Mouse (Mus musculus) cerebellum, postnatal 36 days (tissue): ENCODE results near the gene Acsl6.

Experiments
- DNase-seq, 2 experiments: peaks; one replicate each; pipeline ENCODE4 v3.0.0; 2021 to 2022; ENCODE audit warnings: mixed read lengths in 2 of 2

Acsl6 gene

DNA sequence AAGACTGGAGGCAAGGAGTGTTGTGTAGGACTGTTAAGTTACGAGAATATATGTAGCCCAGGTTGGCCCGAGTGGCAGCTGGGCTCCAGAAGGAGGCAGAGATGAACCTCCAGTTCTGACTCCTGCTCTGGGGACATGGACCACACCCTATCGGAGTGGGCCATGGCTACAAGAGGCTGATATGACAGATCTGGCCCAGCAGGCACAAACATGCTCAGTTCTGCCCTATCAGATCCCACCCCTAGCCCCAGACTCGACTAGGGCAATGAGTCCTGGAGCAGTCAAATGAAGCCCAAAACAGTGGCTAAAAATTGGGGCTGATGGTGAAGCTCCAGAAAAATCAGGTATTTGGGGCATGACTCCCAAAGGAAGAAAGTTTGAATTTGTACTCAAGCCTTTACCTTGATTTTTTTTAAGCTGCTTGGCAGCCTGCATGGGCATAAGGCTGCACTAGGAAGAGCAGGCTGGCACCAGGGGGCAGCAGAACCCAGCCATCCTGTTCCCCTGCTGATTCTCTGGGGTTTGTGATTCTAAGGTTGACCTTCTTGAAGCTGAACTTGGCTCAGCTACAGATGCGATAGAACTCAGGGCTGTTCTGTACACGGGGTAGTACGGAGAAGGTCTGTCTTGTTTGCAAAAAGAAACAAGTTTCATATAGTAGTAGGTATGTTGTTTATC lies 3.7 kb downstream of the Acsl6 start:
- DNase-seq = peak; percentile 69 to 71

DNA sequence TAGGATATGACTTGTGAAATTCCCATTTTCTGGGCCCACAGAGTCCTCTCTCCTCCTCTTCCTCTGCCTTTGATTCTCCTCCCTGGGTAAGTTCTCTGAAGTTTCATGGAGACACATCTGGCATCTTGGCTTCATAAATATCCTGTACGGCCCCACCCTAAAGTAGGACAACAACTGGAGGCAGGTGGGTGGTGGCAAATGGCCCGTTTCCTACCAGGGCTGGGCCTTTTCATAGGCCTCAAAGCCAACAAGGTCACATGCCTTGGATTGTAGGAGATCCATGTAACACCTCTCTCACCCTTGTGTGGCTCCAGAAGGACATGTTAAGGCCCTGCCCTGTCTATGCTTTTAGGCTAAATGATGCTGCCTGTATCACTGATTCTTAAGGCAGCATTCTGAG lies 7.0 kb downstream of the Acsl6 start:
- DNase-seq = no peak

DNA sequence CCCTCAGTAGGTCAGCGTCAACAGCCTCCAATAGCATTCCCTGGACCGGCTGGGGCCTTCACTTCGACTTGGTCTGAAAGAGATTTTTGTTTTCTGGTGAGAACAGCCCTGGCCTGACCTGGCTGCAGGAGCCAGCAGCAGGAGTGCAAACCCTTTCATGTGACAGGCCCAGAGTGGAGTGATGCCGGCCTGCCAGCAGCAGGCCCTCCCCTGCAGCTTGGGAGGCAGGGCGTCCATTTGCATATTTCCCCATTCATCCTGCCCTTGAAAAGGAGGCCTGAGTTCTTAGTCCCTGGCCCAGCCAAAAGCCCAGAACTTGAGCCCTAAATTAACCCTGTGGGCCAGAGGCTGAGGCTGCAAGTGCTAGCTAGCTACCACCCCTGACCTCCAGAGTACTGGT lies 8.4 kb downstream of the Acsl6 start:
- DNase-seq = no peak

DNA sequence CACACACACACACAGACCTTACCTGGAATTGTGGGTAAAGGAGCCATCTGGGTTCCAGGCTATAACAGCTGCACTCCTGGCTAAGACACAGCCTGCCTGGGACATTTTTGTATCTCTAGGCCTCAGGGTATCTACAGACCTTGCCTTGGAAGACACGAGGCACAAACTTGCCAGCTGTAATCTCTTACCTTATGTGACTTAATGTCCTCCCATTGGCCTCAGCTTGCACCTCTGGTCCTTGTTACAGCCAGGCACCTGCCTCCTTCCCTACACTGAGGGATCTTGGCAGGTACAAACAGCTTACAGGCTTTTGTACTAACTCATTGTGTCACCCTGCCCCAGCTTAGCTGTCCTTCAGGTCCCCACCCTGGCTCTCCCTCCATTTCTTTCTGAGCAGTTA lies 9.0 kb downstream of the Acsl6 start:
- DNase-seq = no peak

- DNase-seq = no peak
Observed at GRCm38 (mm10) chr11:54313391-54314360, 10.1 kb downstream of the Acsl6 start.

- DNase-seq = no peak
Observed at GRCm38 (mm10) chr11:54314740-54315139, 11.1 kb downstream of the Acsl6 start.

DNA sequence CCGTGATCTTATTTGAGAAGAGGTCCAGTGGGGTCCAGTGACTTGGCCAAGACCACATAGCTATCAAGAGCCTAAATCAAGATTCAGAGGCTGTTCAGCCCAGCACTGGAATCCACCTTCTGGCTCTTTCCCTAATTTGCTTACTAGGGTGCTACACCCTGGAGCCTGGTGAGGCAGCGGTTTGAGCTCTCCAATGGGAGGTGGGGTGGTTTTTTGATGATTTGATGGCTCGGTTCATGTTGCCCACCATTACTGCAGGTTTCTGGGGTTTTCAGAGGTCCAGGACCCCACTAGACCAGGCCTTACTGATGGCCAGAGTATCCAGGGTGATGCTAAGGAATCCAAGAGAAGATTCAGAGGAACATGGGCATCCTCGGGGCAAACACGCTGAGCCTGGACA lies 11.7 kb downstream of the Acsl6 start:
- no peak for DNase-seq

- no peak for DNase-seq
Observed at GRCm38 (mm10) chr11:54317361-54317760, 13.8 kb downstream of the Acsl6 start.

- no peak for DNase-seq
Observed at GRCm38 (mm10) chr11:54317795-54318194, 14.2 kb downstream of the Acsl6 start.

- DNase-seq = no peak
Observed at GRCm38 (mm10) chr11:54321802-54322532, 18.4 kb downstream of the Acsl6 start.

- DNase-seq = no peak
Observed at GRCm38 (mm10) chr11:54331463-54332183, 28.0 kb downstream of the Acsl6 start.

GRCm38 (mm10) chr11:54336165-54336707 lies 32.6 kb downstream of the Acsl6 start:
- peak; percentile 62 to 67 for DNase-seq

- no peak for DNase-seq
Observed at GRCm38 (mm10) chr11:54343703-54344102, 40.1 kb downstream of the Acsl6 start.

DNA sequence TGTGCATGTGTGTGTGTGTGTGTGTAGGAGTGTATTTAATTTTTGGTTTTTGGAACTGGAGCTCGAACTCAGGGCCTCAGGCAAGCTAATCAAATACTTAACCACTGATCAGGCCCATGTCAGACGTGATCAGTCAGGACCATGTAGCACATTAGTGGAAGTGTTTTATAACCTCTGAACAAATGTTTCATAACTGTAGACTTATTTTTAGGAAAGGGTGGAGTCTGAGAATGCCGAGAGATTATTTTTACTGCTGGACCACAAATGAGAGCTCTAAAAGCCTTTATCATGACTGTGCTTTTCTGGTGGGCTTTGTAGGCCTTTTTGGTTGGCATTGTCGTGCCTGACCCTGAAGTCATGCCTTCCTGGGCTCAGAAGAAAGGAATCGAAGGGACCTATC lies 48.1 kb downstream of the Acsl6 start:
- no peak for DNase-seq

- no peak for DNase-seq
Observed at GRCm38 (mm10) chr11:54353121-54353576, 49.6 kb downstream of the Acsl6 start.

DNA sequence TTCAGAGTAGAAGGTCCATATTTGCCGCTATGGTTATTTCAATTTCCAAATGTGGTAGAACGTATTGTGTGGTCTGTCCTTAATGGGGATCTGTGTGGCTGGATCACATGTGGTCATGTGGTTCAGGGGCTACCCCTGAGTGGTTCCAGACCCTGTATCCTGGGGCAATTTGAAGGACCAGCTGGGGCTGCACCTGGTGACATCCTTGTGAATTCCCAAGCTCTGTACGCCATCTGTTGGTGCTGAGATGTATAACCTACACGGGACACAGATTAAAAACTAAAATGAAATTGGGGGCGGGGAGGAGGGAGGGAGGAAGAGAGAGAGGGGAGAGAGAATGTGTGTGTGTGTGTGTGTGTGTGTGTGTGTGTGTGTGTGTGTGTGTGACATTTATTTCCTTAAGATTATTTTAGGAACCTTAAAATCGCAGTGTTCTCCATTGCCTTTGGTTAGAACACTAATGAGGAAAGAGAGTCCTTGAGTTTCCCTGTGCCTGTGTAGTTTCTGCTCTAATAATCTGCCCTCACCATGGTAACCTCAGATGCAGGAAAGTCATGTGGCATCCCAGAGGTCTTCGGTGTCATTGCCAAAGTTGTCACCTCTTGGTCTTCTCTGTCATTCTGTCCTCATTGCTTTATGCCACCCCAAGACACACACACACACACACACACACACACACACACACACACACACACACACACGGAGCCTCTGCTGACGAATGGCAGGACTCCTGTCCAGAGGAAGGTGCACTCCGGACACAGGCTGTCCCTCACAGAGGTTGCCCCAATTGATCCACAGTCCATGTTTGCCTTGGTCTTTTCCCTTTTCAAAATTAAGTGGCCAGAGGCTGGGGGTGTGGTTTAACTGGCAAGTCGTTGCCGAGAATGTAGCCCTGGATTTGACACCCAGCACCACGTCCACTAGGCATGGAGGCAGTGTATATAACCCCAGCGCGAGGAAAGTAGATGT lies 51.3 kb downstream of the Acsl6 start:
- peak; percentile 54 to 69 for DNase-seq

DNA sequence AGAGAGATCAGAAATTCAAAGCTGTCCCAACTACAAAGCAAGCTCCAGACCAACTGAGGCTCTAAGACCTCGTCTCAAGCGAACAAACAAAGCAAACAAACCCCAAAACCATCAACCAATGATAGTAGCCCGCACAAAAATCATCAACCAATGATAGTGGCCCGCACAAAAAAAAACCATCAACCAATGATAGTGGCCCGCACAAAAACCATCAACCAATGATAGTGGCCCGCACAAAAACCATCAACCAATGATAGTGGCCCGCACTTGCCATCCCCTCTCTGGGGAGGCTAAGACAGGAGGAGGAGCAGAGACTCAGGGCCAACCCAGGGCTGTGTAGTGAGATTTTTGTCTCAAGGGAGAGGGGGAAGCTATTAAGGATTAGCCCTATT lies 52.0 kb downstream of the Acsl6 start:
- no peak for DNase-seq

GRCm38 (mm10) chr11:54356676-54357075 lies 53.1 kb downstream of the Acsl6 start:
- no peak for DNase-seq

DNA sequence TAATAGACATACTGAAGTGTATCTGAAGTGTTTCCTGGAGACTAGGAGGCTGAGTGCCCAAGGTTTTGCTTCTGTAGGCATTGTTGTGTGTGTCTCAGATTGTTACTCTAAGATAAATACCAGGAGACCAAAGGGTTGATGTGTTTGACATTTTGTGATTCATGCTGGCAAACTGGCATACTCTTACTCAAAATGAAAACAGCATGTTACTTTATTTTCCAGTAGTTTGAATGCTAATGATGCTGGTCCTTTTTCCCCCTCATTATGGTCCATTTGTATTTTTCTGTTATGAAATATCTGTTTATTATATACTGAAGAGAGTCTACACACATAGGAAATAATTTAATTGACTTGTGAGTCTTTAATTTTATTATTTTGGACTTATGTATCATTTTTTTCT lies 69.0 kb downstream of the Acsl6 start:
- no peak for DNase-seq

- DNase-seq = no peak
Observed at GRCm38 (mm10) chr11:54390386-54390785, 86.8 kb downstream of the Acsl6 start.

- DNase-seq = no peak
Observed at GRCm38 (mm10) chr11:54391326-54391725, 87.7 kb downstream of the Acsl6 start.
